Mouse (Mus musculus) limb, embryonic 10.5 days (tissue): Measurements from ENCODE around the gene Mrpl9. TPM values are rescaled to one million over a fixed set of nuclear protein-coding genes. Genes with fewer than 3 reads are reported as not detected.

Experiments
- DNase-seq: peaks from one replicate; pipeline ENCODE4 v3.0.0-alpha.2; 2017; ENCODE audit warnings: low spot score
- H3K27ac ChIP-seq: fragments of 300-500 bp; sonication (generic); 2 replicates; pipeline ENCODE4 v1.5.1; 2016; ENCODE audit warnings: mild to moderate bottlenecking
- H3K27me3 ChIP-seq: fragments of 300-500 bp; sonication (generic); 2 replicates; pipeline ENCODE4 v1.6.1; 2016; ENCODE audit warnings: low read depth, mild to moderate bottlenecking; ENCODE audit not compliant: poor library complexity, severe bottlenecking
- H3K36me3 ChIP-seq: fragments of 300-500 bp; sonication (generic); 2 replicates; pipeline ENCODE4 v1.6.1; 2016; ENCODE audit warnings: mild to moderate bottlenecking, moderate library complexity
- H3K4me1 ChIP-seq: fragments of 300-500 bp; sonication (generic); 2 replicates; pipeline ENCODE4 v1.6.1; 2016
- H3K4me3 ChIP-seq: fragments of 300-500 bp; sonication (generic); 2 replicates; pipeline ENCODE4 v1.5.1; 2016; ENCODE audit warnings: mild to moderate bottlenecking, moderate library complexity
- H3K9me3 ChIP-seq: fragments of 300-500 bp; sonication (generic); replicated peaks from 2 replicates; pipeline ENCODE4 v1.6.1; 2016; ENCODE audit warnings: mild to moderate bottlenecking
- WGBS: fragments of 180-500 bp; shearing (Covaris S2); methylation state at CpG from one replicate; pipeline ENCODE4 v1.1.7; 2016; 5-methylcytosine and 5-hydroxymethylcytosine counted together
- polyA plus RNA-seq: library from polyadenylated mRNA; unstranded; fragments of >200 nt; fragmentation: Nextera tagmentation; extraction: Ambion mirVana; gene quantifications from 2 replicates; pipeline ENCODE4 v1.2.1, GENCODE M21; 2016

Mrpl9 gene
- polyA plus RNA-seq = 71.0 and 77.8 TPM in 2 replicates

- peaks cover 9% of the 10 kb centered on the region for H3K4me1 ChIP-seq
- DNase-seq = peak; percentile 98
- no peaks in the 10 kb centered on the region for H3K9me3 ChIP-seq
- H3K36me3 ChIP-seq = peaks cover 35% of the 10 kb centered on the region
- H3K27ac ChIP-seq = peak within 1 kb of the TSS; percentile 89
- peak within 1 kb of the TSS; percentile 97 for H3K4me3 ChIP-seq
- WGBS = 1% methylated on average over 39 of the region's 39 CpGs
- peaks cover 7% of the 10 kb centered on the region; the same call in 1 of the 2 replicates for H3K27me3 ChIP-seq
Measured at GRCm38 (mm10) chr3:94442951-94443596, at the start of gene Mrpl9. Mrpl9 (plus strand) TSS chr3:94443318.

- WGBS = 74% methylated on average over 1 of the region's 1 CpGs
- Histone ChIP-seq H3K4me3 (no peak overlapping the region), H3K27ac (no peak overlapping the region), H3K9me3 (no peaks in the 10 kb centered on the region), H3K4me1 (peaks cover 8% of the 10 kb centered on the region), H3K36me3 (no peaks in the 10 kb centered on the region), H3K27me3 (peaks cover 51% of the 10 kb centered on the region)
- no peak for DNase-seq
Measured at GRCm38 (mm10) chr3:94396336-94396735, 46.8 kb upstream of the Mrpl9 start.

GRCm38 (mm10) chr3:94396851-94397250 lies 46.3 kb upstream of the Mrpl9 start:
- no peak for DNase-seq
- Histone ChIP-seq H3K27me3 (peaks cover 56% of the 10 kb centered on the region), H3K27ac (no peak overlapping the region), H3K36me3 (no peaks in the 10 kb centered on the region), H3K4me1 (peaks cover 8% of the 10 kb centered on the region), H3K9me3 (no peaks in the 10 kb centered on the region), H3K4me3 (no peak overlapping the region)
- WGBS = 84% methylated on average over 4 of the region's 4 CpGs

GRCm38 (mm10) chr3:94398217-94398616 lies 44.9 kb upstream of the Mrpl9 start, which contains the start of gene Lingo4:
Lingo4 (plus strand) TSS chr3:94398517.
- H3K9me3 ChIP-seq = no peaks in the 10 kb centered on the region
- H3K27ac ChIP-seq = no peak within 1 kb of the TSS
- H3K4me1 ChIP-seq = peaks cover 13% of the 10 kb centered on the region
- H3K27me3 ChIP-seq = peaks cover 70% of the 10 kb centered on the region
- no peak for DNase-seq
- H3K4me3 ChIP-seq = peak within 1 kb of the TSS; percentile 37
- WGBS = 70% methylated on average over 6 of the region's 6 CpGs
- no peaks in the 10 kb centered on the region for H3K36me3 ChIP-seq

- Histone ChIP-seq H3K4me1 (peaks cover 16% of the 10 kb centered on the region), H3K9me3 (no peaks in the 10 kb centered on the region), H3K27me3 (peaks cover 78% of the 10 kb centered on the region), H3K4me3 (peak overlapping the region; percentile 37), H3K36me3 (no peaks in the 10 kb centered on the region), H3K27ac (no peak overlapping the region)
- peak; percentile 45 for DNase-seq
- 4% methylated on average over 20 of the region's 20 CpGs for WGBS
Measured at GRCm38 (mm10) chr3:94398943-94399481, 44.1 kb upstream of the Mrpl9 start.

- H3K27me3 ChIP-seq = peaks cover 86% of the 10 kb centered on the region
- no peak overlapping the region for H3K27ac ChIP-seq
- no peaks in the 10 kb centered on the region for H3K9me3 ChIP-seq
- peaks cover 23% of the 10 kb centered on the region for H3K4me1 ChIP-seq
- 51% methylated on average over 5 of the region's 5 CpGs for WGBS
- H3K36me3 ChIP-seq = no peaks in the 10 kb centered on the region
- H3K4me3 ChIP-seq = no peak overlapping the region
- DNase-seq = no peak
Measured at GRCm38 (mm10) chr3:94399663-94400310, 43.3 kb upstream of the Mrpl9 start.

- Histone ChIP-seq H3K4me1 (peaks cover 24% of the 10 kb centered on the region), H3K36me3 (no peaks in the 10 kb centered on the region), H3K27ac (no peak overlapping the region), H3K4me3 (no peak overlapping the region), H3K27me3 (peaks cover 81% of the 10 kb centered on the region), H3K9me3 (no peaks in the 10 kb centered on the region)
- no peak for DNase-seq
- WGBS = 68% methylated on average over 8 of the region's 8 CpGs
Measured at GRCm38 (mm10) chr3:94402451-94402850, 40.7 kb upstream of the Mrpl9 start.

GRCm38 (mm10) chr3:94404366-94405054 lies 38.6 kb upstream of the Mrpl9 start:
- WGBS = 28% methylated on average over 7 of the region's 7 CpGs
- H3K27me3 ChIP-seq = peaks cover 60% of the 10 kb centered on the region

GRCm38 (mm10) chr3:94405561-94405960 lies 37.6 kb upstream of the Mrpl9 start:
- 79% methylated on average over 4 of the region's 4 CpGs for WGBS
- H3K27me3 ChIP-seq = peaks cover 50% of the 10 kb centered on the region

More at GRCm38 (mm10) chr3:94404366-94405054, 38.6 kb upstream of the Mrpl9 start:
- no peak overlapping the region for H3K27ac ChIP-seq
- no peaks in the 10 kb centered on the region for H3K9me3 ChIP-seq
- H3K4me1 ChIP-seq = peaks cover 16% of the 10 kb centered on the region; the same call in 1 of the 2 replicates
- no peak overlapping the region for H3K4me3 ChIP-seq
- no peaks in the 10 kb centered on the region for H3K36me3 ChIP-seq
- DNase-seq = no peak

GRCm38 (mm10) chr3:94412530-94412929 lies 30.6 kb upstream of the Mrpl9 start:
- WGBS = 12% methylated on average over 25 of the region's 25 CpGs
- no peaks in the 10 kb centered on the region for H3K9me3 ChIP-seq
- H3K4me3 ChIP-seq = peak overlapping the region; percentile 53
- no peak for DNase-seq
- no peaks in the 10 kb centered on the region for H3K27me3 ChIP-seq
- no peaks in the 10 kb centered on the region for H3K36me3 ChIP-seq
- peaks cover 10% of the 10 kb centered on the region for H3K4me1 ChIP-seq
- no peak overlapping the region for H3K27ac ChIP-seq

More at GRCm38 (mm10) chr3:94405561-94405960, 37.6 kb upstream of the Mrpl9 start:
- H3K9me3 ChIP-seq = no peaks in the 10 kb centered on the region
- H3K27ac ChIP-seq = no peak overlapping the region
- peaks cover 16% of the 10 kb centered on the region; the same call in 1 of the 2 replicates for H3K4me1 ChIP-seq
- H3K36me3 ChIP-seq = no peaks in the 10 kb centered on the region
- no peak for DNase-seq
- H3K4me3 ChIP-seq = no peak overlapping the region

GRCm38 (mm10) chr3:94413031-94413679 lies 30.0 kb upstream of the Mrpl9 start, which contains the start of gene Tdrkh:
Tdrkh (plus strand) TSS chr3:94413273.
- Histone ChIP-seq H3K36me3 (no peaks in the 10 kb centered on the region), H3K4me3 (peak within 1 kb of the TSS; percentile 53), H3K4me1 (peaks cover 10% of the 10 kb centered on the region), H3K27ac (peak within 1 kb of the TSS; percentile 60; the same call in 1 of the 2 replicates), H3K9me3 (no peaks in the 10 kb centered on the region), H3K27me3 (no peaks in the 10 kb centered on the region)
- WGBS = 10% methylated on average over 52 of the region's 52 CpGs
- DNase-seq = peak; percentile 94

- Histone ChIP-seq H3K27ac (no peak overlapping the region), H3K27me3 (no peaks in the 10 kb centered on the region), H3K9me3 (no peaks in the 10 kb centered on the region), H3K4me3 (no peak overlapping the region), H3K36me3 (no peaks in the 10 kb centered on the region), H3K4me1 (no peaks in the 10 kb centered on the region)
- WGBS = 90% methylated on average over 2 of the region's 2 CpGs
- DNase-seq = no peak
Measured at GRCm38 (mm10) chr3:94430980-94431379, 12.1 kb upstream of the Mrpl9 start.
